Mouse (Mus musculus): ENCODE results near the gene Mast2. TPM values are rescaled to one million over a fixed set of nuclear protein-coding genes. Genes with fewer than 3 reads are reported as not detected.
A peak's percentile ranks its signal among the peaks of the same experiment; 100 is the strongest.

Gene Mast2
- polyA plus RNA-seq, 1 experiment = 63.0 TPM

- 53% methylated on average over 3 of the region's 3 CpGs for WGBS
- no peaks in the 10 kb centered on the region for H3K4me1 ChIP-seq (ENCODE audit: control insufficient read depth, insufficient read depth, low read length)
- H3K4me3 ChIP-seq (replicated peaks; ENCODE audit: extremely low read depth, low read depth, low read length) = no peak overlapping the region
- no peak for TF ChIP-seq POLR2A (IDR thresholded peaks at IDR 0.05; ENCODE audit: borderline replicate concordance, extremely low read depth, low read depth, low read length)
- no peak for TF ChIP-seq CTCF (IDR thresholded peaks at IDR 0.05; ENCODE audit: insufficient read depth, low read length)
- no peak for DNase-seq
These were observed 42.8 kb downstream of the Mast2 start for GRCm38 (mm10) chr4:116421170-116421569.

- H3K4me3 ChIP-seq (replicated peaks; ENCODE audit: extremely low read depth, low read depth, low read length) = no peak overlapping the region
- no peaks in the 10 kb centered on the region for H3K4me1 ChIP-seq (ENCODE audit: control insufficient read depth, insufficient read depth, low read length)
- no peak for DNase-seq
- TF ChIP-seq CTCF (IDR thresholded peaks at IDR 0.05; ENCODE audit: insufficient read depth, low read length) = no peak
- no peak for TF ChIP-seq POLR2A (IDR thresholded peaks at IDR 0.05; ENCODE audit: borderline replicate concordance, extremely low read depth, low read depth, low read length)
- 40% methylated on average over 1 of the region's 1 CpGs for WGBS
These were observed 51.0 kb downstream of the Mast2 start for GRCm38 (mm10) chr4:116412993-116413392.

DNA sequence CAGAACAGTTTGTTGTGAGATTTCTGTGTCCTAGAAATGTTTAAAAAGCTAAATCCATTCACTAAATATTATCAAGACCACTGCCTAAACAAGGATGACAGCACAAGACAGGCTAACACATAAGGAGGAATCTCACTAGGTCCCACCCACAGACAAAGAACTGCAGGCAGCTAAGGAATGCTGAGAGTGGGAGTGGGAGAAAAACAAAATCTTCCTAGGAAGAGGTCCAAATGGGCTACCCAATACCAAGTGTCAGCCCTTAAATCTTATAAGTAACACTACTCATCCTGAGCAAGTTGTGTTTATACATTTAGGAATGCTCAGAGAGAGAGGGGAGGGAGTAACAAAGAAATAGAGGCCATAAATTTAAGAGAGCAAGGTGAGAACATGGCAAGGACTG lies 52.6 kb downstream of the Mast2 start:
- no peak for DNase-seq
- no peak overlapping the region for H3K4me3 ChIP-seq (replicated peaks; ENCODE audit: extremely low read depth, low read depth, low read length)
- no peaks in the 10 kb centered on the region for H3K4me1 ChIP-seq (ENCODE audit: control insufficient read depth, insufficient read depth, low read length)
- TF ChIP-seq POLR2A (IDR thresholded peaks at IDR 0.05; ENCODE audit: borderline replicate concordance, extremely low read depth, low read depth, low read length) (no peak), CTCF (IDR thresholded peaks at IDR 0.05; ENCODE audit: insufficient read depth, low read length) (no peak)

DNA sequence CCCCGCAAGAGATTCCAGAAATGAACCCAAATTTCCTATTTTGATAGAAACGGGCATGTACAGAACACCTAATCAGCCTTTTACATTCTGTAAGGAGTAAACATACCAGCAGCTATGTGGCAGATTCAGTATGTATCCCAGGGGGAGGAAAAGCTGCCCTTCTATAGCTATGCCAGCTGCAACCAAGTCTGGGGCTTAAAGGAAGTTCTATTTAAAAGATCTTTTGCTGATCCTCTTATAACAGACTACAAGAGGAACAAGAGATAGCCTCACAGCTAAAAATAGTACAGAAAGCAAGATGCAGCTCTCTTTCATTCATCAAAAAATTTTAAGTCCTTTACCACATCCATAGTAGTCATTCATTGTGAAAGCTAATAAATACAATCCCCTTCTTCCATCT lies 57.3 kb downstream of the Mast2 start:
- H3K4me1 ChIP-seq (ENCODE audit: control insufficient read depth, insufficient read depth, low read length) = no peaks in the 10 kb centered on the region
- DNase-seq = no peak
- 86% methylated on average over 2 of the region's 2 CpGs for WGBS
- TF ChIP-seq POLR2A (IDR thresholded peaks at IDR 0.05; ENCODE audit: borderline replicate concordance, extremely low read depth, low read depth, low read length) (no peak), CTCF (IDR thresholded peaks at IDR 0.05; ENCODE audit: insufficient read depth, low read length) (no peak)
- no peak overlapping the region for H3K4me3 ChIP-seq (replicated peaks; ENCODE audit: extremely low read depth, low read depth, low read length)

DNA sequence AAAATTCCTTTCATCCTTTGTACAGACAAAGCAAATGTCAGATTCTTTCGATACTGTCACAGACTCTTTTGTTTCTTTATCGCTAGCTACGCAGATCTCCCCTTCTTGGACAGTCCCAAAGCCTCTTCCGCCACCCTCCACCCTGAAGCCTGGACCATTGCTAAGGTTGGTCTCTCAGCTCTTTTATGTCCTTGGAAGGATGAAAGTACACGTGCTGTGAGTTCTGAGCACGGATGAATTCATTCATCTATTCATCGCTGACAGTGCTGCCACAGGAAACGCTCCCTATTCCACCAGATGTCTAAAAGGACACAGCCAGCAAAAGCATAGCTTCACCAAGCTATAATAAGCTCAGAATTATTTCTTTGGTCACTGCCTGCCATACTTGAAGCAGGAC lies 58.0 kb downstream of the Mast2 start:
- no peak for DNase-seq
- TF ChIP-seq CTCF (IDR thresholded peaks at IDR 0.05; ENCODE audit: insufficient read depth, low read length) (no peak), POLR2A (IDR thresholded peaks at IDR 0.05; ENCODE audit: borderline replicate concordance, extremely low read depth, low read depth, low read length) (no peak)
- 24% methylated on average over 8 of the region's 8 CpGs for WGBS
- H3K4me3 ChIP-seq (replicated peaks; ENCODE audit: extremely low read depth, low read depth, low read length) = peak overlapping the region; percentile 37
- H3K4me1 ChIP-seq (ENCODE audit: control insufficient read depth, insufficient read depth, low read length) = no peaks in the 10 kb centered on the region

- H3K4me3 ChIP-seq (replicated peaks; ENCODE audit: extremely low read depth, low read depth, low read length) = no peak overlapping the region
- whole genome bisulfite sequencing = 32% methylated on average over 7 of the region's 7 CpGs
These were observed 58.6 kb downstream of the Mast2 start for GRCm38 (mm10) chr4:116405276-116405954.

DNA sequence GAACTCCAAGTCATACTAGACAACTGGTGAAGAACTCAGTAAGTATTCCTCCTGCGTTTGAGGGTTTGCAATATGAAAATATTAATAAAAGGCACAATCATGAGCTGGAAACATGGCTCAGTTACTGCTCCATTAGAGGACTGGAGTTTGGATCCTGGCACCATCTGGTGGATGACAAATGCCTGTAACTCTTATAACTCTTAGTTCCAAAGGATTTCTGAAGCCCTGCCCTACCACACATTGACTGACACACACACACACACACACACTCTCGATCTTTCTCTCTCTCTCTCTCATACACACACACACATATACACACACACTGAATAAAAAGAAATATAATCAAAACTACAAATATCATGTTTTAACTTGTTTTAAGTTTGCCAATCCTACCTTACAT lies 60.1 kb downstream of the Mast2 start:
- H3K4me3 ChIP-seq (replicated peaks; ENCODE audit: extremely low read depth, low read depth, low read length) = no peak overlapping the region
- H3K4me1 ChIP-seq (ENCODE audit: control insufficient read depth, insufficient read depth, low read length) = no peaks in the 10 kb centered on the region
- no peak for TF ChIP-seq POLR2A (IDR thresholded peaks at IDR 0.05; ENCODE audit: borderline replicate concordance, extremely low read depth, low read depth, low read length)
- no peak for TF ChIP-seq CTCF (IDR thresholded peaks at IDR 0.05; ENCODE audit: insufficient read depth, low read length)
- no peak for DNase-seq
- 76% methylated on average over 2 of the region's 2 CpGs for WGBS

More at GRCm38 (mm10) chr4:116405276-116405954, 58.6 kb downstream of the Mast2 start:
- no peak for DNase-seq
- no peaks in the 10 kb centered on the region for H3K4me1 ChIP-seq (ENCODE audit: control insufficient read depth, insufficient read depth, low read length)
- no peak for TF ChIP-seq CTCF (IDR thresholded peaks at IDR 0.05; ENCODE audit: insufficient read depth, low read length)
- no peak for TF ChIP-seq POLR2A (IDR thresholded peaks at IDR 0.05; ENCODE audit: borderline replicate concordance, extremely low read depth, low read depth, low read length)

- WGBS = 93% methylated on average over 1 of the region's 1 CpGs
- H3K4me3 ChIP-seq (replicated peaks; ENCODE audit: extremely low read depth, low read depth, low read length) = no peak overlapping the region
- no peaks in the 10 kb centered on the region for H3K4me1 ChIP-seq (ENCODE audit: control insufficient read depth, insufficient read depth, low read length)
- DNase-seq = no peak
- TF ChIP-seq CTCF (IDR thresholded peaks at IDR 0.05; ENCODE audit: insufficient read depth, low read length) = no peak
- no peak for TF ChIP-seq POLR2A (IDR thresholded peaks at IDR 0.05; ENCODE audit: borderline replicate concordance, extremely low read depth, low read depth, low read length)
These were observed 61.3 kb downstream of the Mast2 start for GRCm38 (mm10) chr4:116402708-116403107.

- no peak for TF ChIP-seq CTCF (IDR thresholded peaks at IDR 0.05; ENCODE audit: insufficient read depth, low read length)
- TF ChIP-seq POLR2A (IDR thresholded peaks at IDR 0.05; ENCODE audit: borderline replicate concordance, extremely low read depth, low read depth, low read length) = no peak
- Histone ChIP-seq H3K4me1 (ENCODE audit: control insufficient read depth, insufficient read depth, low read length) (no peaks in the 10 kb centered on the region), H3K4me3 (replicated peaks; ENCODE audit: extremely low read depth, low read depth, low read length) (no peak overlapping the region)
- 41% methylated on average over 1 of the region's 1 CpGs for WGBS
- no peak for DNase-seq
These were observed 65.9 kb downstream of the Mast2 start for GRCm38 (mm10) chr4:116398051-116398450.

DNA sequence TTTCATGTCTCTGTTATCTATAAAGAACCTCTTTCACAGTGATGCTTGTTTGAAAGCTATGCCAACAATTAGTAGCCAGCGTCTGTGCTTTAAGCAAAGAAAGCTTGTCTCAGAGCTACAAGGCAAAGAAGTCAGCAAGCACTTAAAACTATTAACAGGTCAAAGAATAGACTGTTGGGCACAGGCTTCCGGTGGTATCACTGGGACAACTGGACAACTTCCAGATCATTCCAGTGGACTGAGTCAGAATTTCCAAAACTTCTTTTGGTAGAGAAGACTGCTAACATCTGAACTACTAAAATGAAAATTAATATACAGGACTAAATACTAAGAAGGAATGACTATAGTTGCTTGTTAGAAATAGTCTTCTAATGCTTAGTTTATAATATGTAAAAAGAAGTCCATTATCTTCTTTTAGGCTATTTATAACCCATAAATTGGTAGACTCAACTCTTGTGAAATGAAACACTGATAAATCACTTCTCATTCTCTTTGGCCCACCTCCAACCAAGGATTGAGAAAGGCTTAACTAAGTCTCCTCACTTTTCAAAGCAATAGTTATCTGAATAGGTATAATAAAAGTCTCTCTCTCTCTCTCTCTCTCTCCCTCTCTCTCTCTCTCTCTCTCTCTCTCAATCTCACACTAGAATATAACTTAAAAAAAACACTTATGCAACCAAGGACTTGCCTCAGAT lies 85.9 kb downstream of the Mast2 start:
- no peak for DNase-seq
- Histone ChIP-seq H3K4me3 (replicated peaks; ENCODE audit: extremely low read depth, low read depth, low read length) (no peak overlapping the region), H3K4me1 (ENCODE audit: control insufficient read depth, insufficient read depth, low read length) (no peaks in the 10 kb centered on the region; the same call in 1 of the 2 replicates)
- TF ChIP-seq POLR2A (IDR thresholded peaks at IDR 0.05; ENCODE audit: borderline replicate concordance, extremely low read depth, low read depth, low read length) (no peak), CTCF (IDR thresholded peaks at IDR 0.05; ENCODE audit: insufficient read depth, low read length) (no peak)
- WGBS = 13% methylated on average over 2 of the region's 2 CpGs

All from lung, adult 2 months (tissue).